Mouse (Mus musculus): ENCODE results near the gene Cryzl2.

GRCm38 (mm10) chr1:157448805-157449188, 9.6 kb upstream of the Cryzl2 start:
- TF ChIP-seq CTCF (IDR thresholded peaks at IDR 0.05; ENCODE audit: low read depth), result no peak
- no peak for TF ChIP-seq EP300 (IDR thresholded peaks at IDR 0.05; ENCODE audit: low read depth)

All from liver, postnatal 0 days (tissue).